Mouse (Mus musculus) forebrain, embryonic 11.5 days (tissue): ENCODE measurements around the gene Sdhaf3. TPM values are rescaled to one million over a fixed set of nuclear protein-coding genes. Genes with fewer than 3 reads are reported as not detected.

ENCODE experiments used
- ATAC-seq: fragments of 200-750 bp; cut with Nextera tagmentation; replicated peaks from 2 replicates; pipeline ENCODE4 v1.8.0; 2017; ENCODE audit warnings: moderate TSS enrichment; ENCODE audit not compliant: low FRiP score
- DNase-seq: peaks from one replicate; pipeline ENCODE4 v3.0.0-alpha.2; 2017; ENCODE audit warnings: low spot score
- H3K27ac ChIP-seq: fragments of 300-500 bp; sonication (generic); 2 replicates; pipeline ENCODE4 v1.5.1; 2014; ENCODE audit warnings: low read depth, low read length
- H3K27me3 ChIP-seq: fragments of 300-500 bp; sonication (generic); 2 replicates; pipeline ENCODE4 v1.6.1; 2014; ENCODE audit warnings: mild to moderate bottlenecking, low read length, mixed read lengths; ENCODE audit not compliant: control insufficient read depth, insufficient read depth
- H3K36me3 ChIP-seq: fragments of 300-500 bp; sonication (generic); 2 replicates; pipeline ENCODE4 v1.6.1; 2014; ENCODE audit warnings: mild to moderate bottlenecking, low read length, moderate library complexity, mixed read lengths; ENCODE audit not compliant: control insufficient read depth, insufficient read depth
- H3K4me1 ChIP-seq: fragments of 300-500 bp; sonication (generic); replicated peaks from 2 replicates; pipeline ENCODE4 v1.6.1; 2014; ENCODE audit warnings: low read length, mixed read lengths; ENCODE audit not compliant: control insufficient read depth, insufficient read depth
- H3K4me2 ChIP-seq: fragments of 300-500 bp; sonication (generic); 2 replicates; pipeline ENCODE4 v1.6.1; 2014; ENCODE audit warnings: low read depth, mild to moderate bottlenecking, low read length, moderate library complexity, mixed read lengths; ENCODE audit not compliant: severe bottlenecking
- H3K4me3 ChIP-seq: fragments of 300-500 bp; sonication (generic); 2 replicates; pipeline ENCODE4 v1.5.1; 2014; ENCODE audit warnings: low read depth, low read length
- H3K9ac ChIP-seq: fragments of 300-500 bp; sonication (generic); 2 replicates; pipeline ENCODE4 v1.6.1; 2014; ENCODE audit warnings: low read length
- H3K9me3 ChIP-seq: fragments of 300-500 bp; sonication (generic); 2 replicates; pipeline ENCODE4 v1.6.1; 2016; ENCODE audit warnings: low read length, mixed read lengths; ENCODE audit not compliant: control insufficient read depth
- WGBS: fragments of 180-500 bp; shearing (Covaris S2); extraction: QIAGEN DNeasy Blood & Tissue Kit; methylation state at CpG from one replicate; pipeline ENCODE4 v1.1.7; 2014; 5-methylcytosine and 5-hydroxymethylcytosine counted together
- polyA plus RNA-seq: library from polyadenylated mRNA; unstranded; fragments of >200 nt; fragmentation: Nextera tagmentation; extraction: Ambion mirVana; gene quantifications from 2 replicates; pipeline ENCODE4 v1.2.1, GENCODE M21; 2014

The Sdhaf3 gene
- polyA plus RNA-seq, 1 experiment from 2014 or later: 8.1 TPM

GRCm38 (mm10) chr6:7003085-7003484 is 47.3 kb downstream of the Sdhaf3 start:
- DNase-seq (no peak), ATAC-seq (no peak)
- 72% methylated on average over 4 of the region's 4 CpGs for WGBS
- no peaks in the 10 kb centered on the region for H3K4me1 ChIP-seq
- H3K9me3 ChIP-seq: no peaks in the 10 kb centered on the region
- no peak overlapping the region for H3K27ac ChIP-seq
- no peak overlapping the region for H3K9ac ChIP-seq
- H3K4me2 ChIP-seq: no peak overlapping the region
- no peaks in the 10 kb centered on the region for H3K36me3 ChIP-seq
- H3K27me3 ChIP-seq: no peaks in the 10 kb centered on the region
- H3K4me3 ChIP-seq: no peak overlapping the region

DNA sequence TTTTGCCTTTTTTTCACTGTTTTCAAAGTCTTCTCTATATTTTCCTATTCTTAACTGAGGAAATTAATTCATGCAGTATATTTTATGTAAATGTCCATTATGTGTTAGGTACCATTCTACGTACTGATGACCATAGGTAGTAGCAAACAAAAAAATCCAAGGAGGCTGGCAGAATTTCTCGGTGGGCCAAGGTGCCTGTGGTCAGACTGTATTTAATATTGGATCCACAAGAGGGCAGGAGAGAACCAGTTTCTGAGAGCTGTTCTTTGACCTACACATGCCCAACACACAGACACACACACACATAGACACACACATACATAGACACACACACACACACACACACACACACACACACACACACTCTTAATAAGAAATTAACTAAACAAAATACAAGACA is 48.2 kb downstream of the Sdhaf3 start:
- Histone ChIP-seq H3K4me3 (no peak overlapping the region), H3K27ac (no peak overlapping the region), H3K27me3 (no peaks in the 10 kb centered on the region), H3K4me1 (no peaks in the 10 kb centered on the region), H3K9ac (no peak overlapping the region), H3K36me3 (no peaks in the 10 kb centered on the region), H3K9me3 (no peaks in the 10 kb centered on the region), H3K4me2 (no peak overlapping the region)
- DNase-seq (no peak), ATAC-seq (no peak; the same call in 1 of the 2 replicates)
- 68% methylated on average over 2 of the region's 2 CpGs for WGBS

GRCm38 (mm10) chr6:7038087-7038486 is 82.3 kb downstream of the Sdhaf3 start:
- Histone ChIP-seq H3K36me3 (no peaks in the 10 kb centered on the region), H3K4me3 (no peak overlapping the region), H3K9ac (no peak overlapping the region), H3K27me3 (no peaks in the 10 kb centered on the region), H3K4me2 (no peak overlapping the region), H3K9me3 (no peaks in the 10 kb centered on the region), H3K4me1 (no peaks in the 10 kb centered on the region), H3K27ac (no peak overlapping the region)
- WGBS: 88% methylated on average over 6 of the region's 6 CpGs
- no peak for DNase-seq
- ATAC-seq: no peak

- Histone ChIP-seq H3K4me1 (no peaks in the 10 kb centered on the region), H3K27ac (no peak overlapping the region), H3K36me3 (no peaks in the 10 kb centered on the region), H3K9ac (no peak overlapping the region), H3K9me3 (no peaks in the 10 kb centered on the region), H3K27me3 (no peaks in the 10 kb centered on the region), H3K4me2 (no peak overlapping the region), H3K4me3 (no peak overlapping the region)
- no peak for DNase-seq
- no peak for ATAC-seq
- WGBS: 91% methylated on average over 5 of the region's 5 CpGs
Observed at GRCm38 (mm10) chr6:7038835-7039234, 83.0 kb downstream of the Sdhaf3 start.

GRCm38 (mm10) chr6:7041912-7042311 is 86.1 kb downstream of the Sdhaf3 start:
- 93% methylated on average over 1 of the region's 1 CpGs for WGBS
- H3K4me3 ChIP-seq: no peak overlapping the region
- no peaks in the 10 kb centered on the region for H3K36me3 ChIP-seq
- H3K27me3 ChIP-seq: no peaks in the 10 kb centered on the region
- H3K27ac ChIP-seq: no peak overlapping the region
- H3K4me1 ChIP-seq: no peaks in the 10 kb centered on the region
- H3K9me3 ChIP-seq: no peaks in the 10 kb centered on the region
- H3K9ac ChIP-seq: no peak overlapping the region
- no peak for DNase-seq
- no peak for ATAC-seq
- H3K4me2 ChIP-seq: no peak overlapping the region

DNA sequence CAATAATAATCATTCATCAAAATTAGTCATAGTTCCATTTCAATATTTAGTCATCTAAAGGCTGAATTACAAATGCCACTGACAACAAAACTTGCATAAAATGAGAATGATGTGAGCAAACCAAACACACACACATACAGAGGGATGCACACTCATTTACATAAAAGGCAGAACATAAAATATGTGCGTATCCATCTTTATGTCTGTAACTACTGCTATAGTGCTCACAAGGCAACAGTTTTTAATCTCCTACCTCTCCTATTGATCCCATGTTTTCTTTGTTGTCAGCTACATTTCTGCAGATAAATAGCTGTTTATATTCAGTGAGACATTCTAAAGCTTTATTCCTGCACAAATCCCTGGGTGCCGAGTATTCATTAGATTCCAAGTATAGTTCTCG is 107.0 kb downstream of the Sdhaf3 start:
- Histone ChIP-seq H3K4me1 (no peaks in the 10 kb centered on the region), H3K9me3 (no peaks in the 10 kb centered on the region), H3K27me3 (no peaks in the 10 kb centered on the region), H3K36me3 (no peaks in the 10 kb centered on the region), H3K9ac (no peak overlapping the region), H3K27ac (no peak overlapping the region), H3K4me2 (no peak overlapping the region), H3K4me3 (no peak overlapping the region)
- DNase-seq (no peak), ATAC-seq (no peak)
- 88% methylated on average over 3 of the region's 3 CpGs for WGBS

- no peaks in the 10 kb centered on the region for H3K27me3 ChIP-seq
- DNase-seq: no peak
- H3K4me3 ChIP-seq: no peak overlapping the region
- H3K9ac ChIP-seq: no peak overlapping the region
- no peaks in the 10 kb centered on the region for H3K36me3 ChIP-seq
- ATAC-seq: 0 out of 2 replicates have a peak, but pooled peaks have one; percentile 36
- no peak overlapping the region for H3K4me2 ChIP-seq
- H3K9me3 ChIP-seq: no peaks in the 10 kb centered on the region
- WGBS: 27% methylated on average over 3 of the region's 3 CpGs
- no peaks in the 10 kb centered on the region for H3K4me1 ChIP-seq
- no peak overlapping the region for H3K27ac ChIP-seq
Observed at GRCm38 (mm10) chr6:7068782-7069181, 113.0 kb downstream of the Sdhaf3 start.

DNA sequence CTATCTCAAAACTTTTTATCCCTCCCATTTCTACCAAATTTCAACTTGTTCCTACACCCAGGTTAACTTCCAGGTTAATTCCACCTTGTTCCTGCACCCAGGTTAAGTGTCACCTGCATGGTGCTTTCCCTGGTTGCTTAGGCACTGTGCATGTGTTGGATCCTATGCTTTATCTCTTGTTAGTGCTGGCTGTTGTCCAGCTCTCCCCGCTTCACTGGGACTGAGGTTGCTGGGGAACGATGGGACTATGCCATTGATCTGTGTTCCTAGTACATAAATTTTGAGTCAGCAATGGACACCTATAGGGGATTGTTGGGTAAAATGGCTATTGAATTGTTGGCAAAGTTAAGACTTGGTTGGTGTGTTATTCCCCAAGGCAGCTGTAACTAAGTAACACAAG is 113.7 kb downstream of the Sdhaf3 start:
- 87% methylated on average over 2 of the region's 2 CpGs for WGBS
- no peak for DNase-seq
- Histone ChIP-seq H3K4me1 (no peaks in the 10 kb centered on the region), H3K4me2 (no peak overlapping the region), H3K4me3 (no peak overlapping the region), H3K27ac (no peak overlapping the region), H3K9ac (no peak overlapping the region), H3K9me3 (no peaks in the 10 kb centered on the region), H3K27me3 (no peaks in the 10 kb centered on the region), H3K36me3 (no peaks in the 10 kb centered on the region)
- no peak for ATAC-seq

DNA sequence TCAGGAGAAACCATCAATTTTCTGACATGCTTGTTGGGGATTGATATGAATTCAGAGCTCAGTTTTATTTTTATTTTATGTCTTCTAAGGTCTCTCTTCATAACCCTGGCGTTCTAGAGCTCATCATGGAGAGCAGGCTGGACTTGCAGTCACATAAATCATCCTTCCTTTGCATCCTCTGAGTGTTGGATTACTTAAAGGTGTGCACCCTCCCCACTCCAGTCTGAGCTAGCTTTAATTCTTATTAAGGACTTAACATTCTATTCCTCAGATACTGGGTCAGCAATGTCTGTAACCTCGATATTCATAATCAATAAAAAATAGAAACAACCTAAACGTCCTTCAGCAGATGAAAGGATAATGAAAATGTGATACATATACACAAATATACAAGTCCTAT is 126.2 kb downstream of the Sdhaf3 start:
- Histone ChIP-seq H3K9ac (no peak overlapping the region), H3K36me3 (no peaks in the 10 kb centered on the region), H3K9me3 (no peaks in the 10 kb centered on the region), H3K27me3 (no peaks in the 10 kb centered on the region), H3K27ac (no peak overlapping the region), H3K4me1 (no peaks in the 10 kb centered on the region), H3K4me3 (no peak overlapping the region), H3K4me2 (no peak overlapping the region)
- ATAC-seq: peak; percentile 57
- DNase-seq: no peak
- 66% methylated on average over 3 of the region's 3 CpGs for WGBS
